Mouse (Mus musculus) gastrocnemius, postnatal 25 days (tissue): Measurements from ENCODE around the gene Mrnip. TPM values are rescaled to one million over a fixed set of nuclear protein-coding genes. Genes with fewer than 3 reads are reported as not detected.
A peak's percentile ranks its signal among the peaks of the same experiment; 100 is the strongest.
"Not testable (repeated sequence)": the region's sequence is repeated elsewhere in the genome, so short reads cannot be mapped to it uniquely, and the experiment has no call there.

Source experiments
- DNase-seq: peaks from one replicate; pipeline ENCODE4 v3.0.0; 2022
- long read RNA-seq, 2 experiments: library from polyadenylated mRNA; stranded (forward); transcript quantifications; one replicate each; pipeline ENCODE4 v2.0.0; 2021
- total RNA-seq, 2 experiments: library from RNA; stranded (reverse); gene quantifications; 1 replicate in 1 of 2; 2 replicates in 1 of 2; pipeline ENCODE4 v1.2.3; 2021

Mrnip gene
- 1 to 10 TPM; 2.8 TPM for total RNA-seq
- long read RNA-seq, experiment 1, partial matches to known transcripts: 4 of 7 reads
- long read RNA-seq, experiment 1, other reads (novel, unspliced or antisense): 1 of 7 reads
- long read RNA-seq, experiment 2, partial matches to known transcripts: 1 of 6 reads
- long read RNA-seq, experiment 2, other reads (novel, unspliced or antisense): 2 of 6 reads

GRCm38 (mm10) chr11:50174111-50174729, at the start of gene Mrnip:
Gene Mrnip, plus strand, starts transcription at chr11:50174444.
- DNase-seq: not testable (repeated sequence)

GRCm38 (mm10) chr11:50127781-50128180, 46.5 kb upstream of the Mrnip start:
- DNase-seq: no peak

- peak; percentile 89 for DNase-seq
Measured at GRCm38 (mm10) chr11:50130811-50131766, 43.2 kb upstream of the Mrnip start, which contains the start of gene Tbc1d9b. Gene Tbc1d9b, plus strand, starts transcription at chr11:50131396.

GRCm38 (mm10) chr11:50131801-50132201, 42.4 kb upstream of the Mrnip start:
- DNase-seq: no peak

- DNase-seq: no peak
Measured at GRCm38 (mm10) chr11:50132265-50132664, 42.0 kb upstream of the Mrnip start.

- DNase-seq: no peak
Measured at GRCm38 (mm10) chr11:50134136-50134859, 39.9 kb upstream of the Mrnip start.

- no peak for DNase-seq
Measured at GRCm38 (mm10) chr11:50138206-50138822, 35.9 kb upstream of the Mrnip start.

GRCm38 (mm10) chr11:50139571-50139970, 34.7 kb upstream of the Mrnip start:
- DNase-seq: no peak

GRCm38 (mm10) chr11:50145529-50145928, 28.7 kb upstream of the Mrnip start:
- DNase-seq: no peak

GRCm38 (mm10) chr11:50146121-50146520, 28.1 kb upstream of the Mrnip start:
- DNase-seq: no peak

- no peak for DNase-seq
Measured at GRCm38 (mm10) chr11:50147267-50147957, 26.8 kb upstream of the Mrnip start.

GRCm38 (mm10) chr11:50147958-50148476, 26.2 kb upstream of the Mrnip start:
- no peak for DNase-seq

- no peak for DNase-seq
Measured at GRCm38 (mm10) chr11:50149200-50149599, 25.0 kb upstream of the Mrnip start.

- DNase-seq: no peak
Measured at GRCm38 (mm10) chr11:50149603-50150150, 24.6 kb upstream of the Mrnip start.

GRCm38 (mm10) chr11:50151374-50151773, 22.9 kb upstream of the Mrnip start:
- DNase-seq: no peak

- no peak for DNase-seq
Measured at GRCm38 (mm10) chr11:50154166-50154565, 20.1 kb upstream of the Mrnip start.

GRCm38 (mm10) chr11:50154777-50155520, 19.3 kb upstream of the Mrnip start:
- DNase-seq: no peak

- DNase-seq: no peak
Measured at GRCm38 (mm10) chr11:50155785-50156184, 18.5 kb upstream of the Mrnip start.

GRCm38 (mm10) chr11:50156725-50157258, 17.5 kb upstream of the Mrnip start:
- DNase-seq: no peak
